Mouse (Mus musculus): ENCODE measurements around the gene 4930415O20Rik.

Gene 4930415O20Rik

DNA sequence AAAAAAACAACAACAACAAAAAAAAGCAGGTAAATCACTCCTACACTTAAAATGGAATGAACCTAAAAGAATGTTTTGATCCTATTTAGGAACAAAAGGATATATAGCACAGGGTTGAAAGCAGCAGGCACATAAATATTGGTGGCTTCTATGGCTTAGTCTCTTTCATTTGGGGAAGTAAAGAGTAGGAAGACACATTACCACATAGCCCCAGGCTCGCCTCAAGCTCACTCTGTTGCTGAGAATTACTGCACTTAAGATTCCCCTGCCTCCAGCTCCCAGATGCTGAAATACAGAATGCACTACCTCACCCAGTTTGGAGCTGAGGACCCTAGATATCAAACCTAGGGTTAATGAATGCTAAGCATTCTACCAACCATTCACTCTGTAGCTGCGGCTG lies 18.0 kb upstream of the 4930415O20Rik start:
- no peak for TF ChIP-seq GATA4 (IDR thresholded peaks at IDR 0.05; ENCODE audit: insufficient replicate concordance, low read length)

GRCm38 (mm10) chr15:98555881-98556280 lies 14.9 kb upstream of the 4930415O20Rik start:
- no peak for TF ChIP-seq GATA4 (IDR thresholded peaks at IDR 0.05; ENCODE audit: insufficient replicate concordance, low read length)

GRCm38 (mm10) chr15:98557186-98557585 lies 13.6 kb upstream of the 4930415O20Rik start:
- no peak for TF ChIP-seq GATA4 (IDR thresholded peaks at IDR 0.05; ENCODE audit: insufficient replicate concordance, low read length)

DNA sequence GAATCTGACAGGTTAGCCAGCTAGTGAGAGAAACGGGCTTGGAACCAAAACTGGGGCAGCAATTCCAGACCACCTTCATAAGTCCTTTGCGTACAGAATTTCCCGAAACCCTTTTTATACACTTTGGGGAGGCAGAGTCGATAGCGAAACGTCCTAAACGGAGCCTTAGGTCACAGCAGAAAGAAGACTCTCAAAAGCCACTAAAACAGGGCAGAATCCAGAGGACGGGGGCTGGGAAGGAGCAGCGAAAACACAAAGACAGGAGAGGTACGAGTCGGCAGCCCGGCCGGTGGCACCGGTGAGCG lies 3.9 kb upstream of the 4930415O20Rik start:
- TF ChIP-seq GATA4 (IDR thresholded peaks at IDR 0.05; ENCODE audit: insufficient replicate concordance, low read length), result no peak

- TF ChIP-seq GATA4 (IDR thresholded peaks at IDR 0.05; ENCODE audit: insufficient replicate concordance, low read length), result no peak; the same call in 1 of the 2 replicates
Observed at GRCm38 (mm10) chr15:98567278-98568134, 3.3 kb upstream of the 4930415O20Rik start.

DNA sequence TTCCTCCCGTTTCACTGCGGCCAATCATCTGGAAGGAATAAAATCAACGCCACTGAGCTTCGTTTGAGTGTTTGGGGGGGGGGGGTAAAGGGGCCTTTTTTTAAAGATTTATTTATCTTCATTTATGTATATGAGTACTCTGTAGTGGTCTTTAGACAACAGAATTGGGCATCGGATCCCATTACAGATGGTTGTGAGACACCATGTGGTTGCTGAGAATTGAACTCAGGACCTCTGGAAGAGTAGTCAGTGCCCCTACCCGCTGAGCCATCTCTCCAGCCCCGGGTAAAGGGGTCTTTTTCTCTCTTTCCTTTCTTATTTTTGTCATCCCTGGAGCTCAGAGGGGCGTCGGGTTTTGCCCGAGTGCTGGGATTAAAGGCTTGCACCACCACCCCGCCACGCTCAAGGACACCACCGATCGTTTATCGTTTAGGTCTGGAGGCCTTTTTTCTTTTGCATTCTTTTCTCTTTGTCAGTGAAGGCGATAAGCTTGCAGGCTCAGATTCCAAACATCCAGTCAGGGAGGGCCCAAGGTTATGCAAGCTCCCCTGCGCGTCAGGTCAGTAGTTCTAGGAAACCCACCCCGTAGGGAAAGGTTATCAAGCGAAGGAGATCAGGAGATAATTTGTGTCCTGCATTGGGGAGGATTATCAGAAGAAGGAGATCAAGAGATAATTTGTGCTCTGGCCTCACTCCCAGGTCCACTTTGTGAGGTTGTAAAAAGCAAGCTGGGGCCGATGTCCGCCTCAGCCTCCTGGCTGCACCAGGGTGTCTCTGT lies 2.4 kb upstream of the 4930415O20Rik start:
- TF ChIP-seq GATA4 (IDR thresholded peaks at IDR 0.05; ENCODE audit: insufficient replicate concordance, low read length), result peak; percentile 49; the same call in 1 of the 2 replicates

DNA sequence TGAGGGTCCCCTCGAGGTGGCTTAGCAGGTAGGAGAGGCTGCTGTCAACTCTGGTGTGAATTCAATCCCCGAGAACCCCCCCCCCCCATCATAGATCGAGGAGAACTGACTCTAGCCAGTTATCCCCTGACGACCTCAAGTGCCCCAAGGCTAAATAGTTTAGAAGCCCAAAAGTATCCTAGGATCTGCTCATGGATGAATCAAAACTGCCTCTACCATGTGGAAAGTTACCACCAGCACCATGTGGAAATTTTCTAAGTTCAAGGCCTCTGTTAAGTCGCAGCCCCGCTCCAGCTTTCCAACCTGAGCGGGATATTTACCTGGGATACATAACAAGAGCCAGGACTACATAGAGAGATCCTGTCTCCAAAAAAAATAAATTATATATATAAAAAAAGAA lies 1.6 kb upstream of the 4930415O20Rik start:
- no peak for TF ChIP-seq GATA4 (IDR thresholded peaks at IDR 0.05; ENCODE audit: insufficient replicate concordance, low read length)

GRCm38 (mm10) chr15:98569795-98570365 lies 924 bp upstream of the 4930415O20Rik start:
- no peak for TF ChIP-seq GATA4 (IDR thresholded peaks at IDR 0.05; ENCODE audit: insufficient replicate concordance, low read length)

DNA sequence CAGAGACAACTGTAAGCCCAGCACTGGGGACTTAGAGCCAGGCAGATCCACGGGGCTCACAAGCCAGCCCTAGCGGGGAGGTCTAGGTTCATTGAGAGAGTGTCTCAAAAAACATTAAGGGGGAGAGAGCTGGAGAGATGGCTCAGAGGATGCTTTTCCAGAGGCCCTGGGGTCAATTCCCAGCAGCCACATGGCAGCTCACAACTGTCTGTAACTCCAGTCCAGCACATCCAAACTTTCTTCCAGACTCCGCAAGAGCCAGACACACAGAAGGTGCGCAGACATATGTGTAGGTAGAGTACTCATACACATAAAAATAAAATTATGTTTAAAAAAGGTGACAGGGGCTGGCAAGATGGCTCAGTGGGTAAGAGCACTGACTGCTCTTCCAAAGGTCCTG lies 2.5 kb downstream of the 4930415O20Rik start:
- no peak for TF ChIP-seq GATA4 (IDR thresholded peaks at IDR 0.05; ENCODE audit: insufficient replicate concordance, low read length)

GRCm38 (mm10) chr15:98579310-98579709 lies 8.5 kb downstream of the 4930415O20Rik start:
- no peak for TF ChIP-seq GATA4 (IDR thresholded peaks at IDR 0.05; ENCODE audit: insufficient replicate concordance, low read length)

DNA sequence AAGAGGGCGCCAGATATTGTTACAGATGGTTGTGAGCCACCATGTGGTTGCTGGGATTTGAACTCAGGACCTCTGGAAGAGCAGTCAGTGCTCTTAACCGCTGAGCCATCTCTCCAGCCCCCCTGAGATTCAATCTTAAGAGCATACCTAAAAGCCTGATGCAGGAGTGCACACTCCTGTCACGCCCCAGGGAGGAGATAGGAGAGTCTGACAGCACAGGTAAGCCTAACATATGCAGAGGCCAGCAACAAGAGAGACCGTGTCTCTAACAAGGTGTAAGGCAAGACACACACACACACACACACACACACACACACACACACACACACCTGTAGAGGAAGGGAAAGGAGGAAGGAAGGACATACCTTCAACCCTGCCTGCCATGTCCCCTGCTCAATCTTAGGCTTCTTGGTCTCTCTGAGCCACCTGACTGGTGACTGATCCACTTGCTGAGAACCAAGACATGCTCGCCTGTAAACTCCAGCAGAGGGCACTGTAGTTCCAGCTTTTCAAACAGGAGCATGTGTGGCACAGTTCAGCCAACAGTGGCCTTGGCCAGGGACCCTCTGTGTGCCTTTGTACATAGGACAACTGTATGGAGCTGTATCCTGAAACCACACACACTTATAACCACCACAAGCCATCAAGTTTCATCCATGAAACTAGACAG lies 9.1 kb downstream of the 4930415O20Rik start:
- TF ChIP-seq GATA4 (IDR thresholded peaks at IDR 0.05; ENCODE audit: insufficient replicate concordance, low read length), result no peak

DNA sequence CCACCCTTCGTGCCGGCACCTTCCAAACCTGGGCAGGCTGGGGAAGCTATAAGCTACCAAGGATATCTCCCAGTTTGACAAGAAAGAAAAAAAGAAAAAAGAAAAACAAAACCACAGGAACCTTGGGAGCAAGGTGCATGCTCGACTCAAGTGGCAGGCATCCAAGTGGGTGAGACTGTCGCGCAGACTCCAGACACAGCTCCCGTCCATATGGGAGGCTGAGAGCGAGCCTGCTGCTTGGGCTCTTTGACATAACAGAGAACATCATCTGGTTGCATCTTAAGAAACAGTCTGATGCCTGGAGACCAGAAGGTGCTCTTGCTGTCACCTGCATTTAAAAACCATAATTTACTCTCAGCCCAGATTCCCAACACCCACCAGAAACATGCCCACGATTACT lies 11.6 kb downstream of the 4930415O20Rik start:
- no peak for TF ChIP-seq GATA4 (IDR thresholded peaks at IDR 0.05; ENCODE audit: insufficient replicate concordance, low read length)

DNA sequence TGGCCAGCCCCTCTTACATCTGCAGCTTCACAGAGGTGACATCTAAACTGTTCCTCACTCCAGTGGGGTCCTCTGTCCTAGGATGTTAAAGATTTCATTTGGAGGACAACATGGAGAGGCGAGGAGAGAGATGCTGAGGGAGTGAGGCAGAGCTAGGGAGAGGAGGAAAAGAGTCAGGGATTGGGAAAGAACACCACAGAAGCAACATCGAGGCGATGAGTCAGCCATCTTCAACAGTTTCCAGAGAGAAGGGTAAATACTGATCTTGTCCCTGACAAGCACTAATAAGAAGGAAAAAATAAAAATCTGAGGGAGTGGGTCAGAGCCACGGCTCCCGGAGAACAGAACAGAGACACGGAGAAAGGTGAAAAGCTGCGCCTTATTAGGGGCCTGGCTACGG lies 12.2 kb downstream of the 4930415O20Rik start:
- no peak for TF ChIP-seq GATA4 (IDR thresholded peaks at IDR 0.05; ENCODE audit: insufficient replicate concordance, low read length)

DNA sequence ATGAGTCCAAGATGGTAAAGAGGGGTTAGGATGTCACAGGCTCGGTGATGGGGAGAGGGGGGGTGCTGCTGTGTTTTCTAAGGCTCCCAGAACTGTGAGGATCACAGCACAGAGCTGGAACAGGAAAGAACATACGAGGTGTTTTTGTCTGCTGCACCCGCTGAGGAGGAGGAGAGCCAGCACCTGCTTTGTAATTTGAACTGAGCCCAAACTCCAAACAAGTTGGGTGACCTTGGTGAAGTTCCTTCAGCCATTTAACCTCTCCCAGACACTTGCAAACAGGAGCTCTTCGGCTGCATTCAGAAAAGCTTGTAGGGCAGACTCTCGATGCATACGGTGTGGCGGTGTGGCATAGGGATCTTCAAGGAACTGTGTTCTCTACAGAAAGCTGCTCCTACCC lies 14.6 kb downstream of the 4930415O20Rik start:
- TF ChIP-seq GATA4 (IDR thresholded peaks at IDR 0.05; ENCODE audit: insufficient replicate concordance, low read length), result no peak

DNA sequence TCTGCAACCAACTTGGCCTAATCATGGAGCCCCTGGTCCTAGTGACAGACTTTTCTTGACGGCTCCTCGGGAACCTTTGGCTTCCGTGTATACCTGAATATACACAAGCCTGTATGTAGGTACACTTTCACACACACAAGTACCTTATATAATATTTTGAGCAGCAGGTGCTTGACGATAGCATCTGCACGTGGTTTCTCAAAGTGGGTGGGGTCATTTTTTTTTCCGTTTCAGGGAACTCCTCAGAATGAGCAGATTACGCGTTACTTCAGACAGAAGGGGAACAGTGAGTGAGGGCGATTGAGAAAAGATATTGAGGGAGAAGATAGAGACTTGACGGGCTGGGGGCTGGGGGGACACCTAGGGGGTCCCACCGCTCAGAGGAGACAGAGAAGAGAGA lies 16.9 kb downstream of the 4930415O20Rik start:
- no peak for TF ChIP-seq GATA4 (IDR thresholded peaks at IDR 0.05; ENCODE audit: insufficient replicate concordance, low read length)

Data from liver, adult (tissue).